Mouse (Mus musculus): Measurements from ENCODE around the gene Parp9. TPM values are rescaled to one million over a fixed set of nuclear protein-coding genes. Genes with fewer than 3 reads are reported as not detected.
"Not testable (repeated sequence)": the region's sequence is repeated elsewhere in the genome, so short reads cannot be mapped to it uniquely, and the experiment has no call there.

Gene Parp9
- polyA plus RNA-seq (2016; fragmentation: Nextera tagmentation; extraction: Ambion mirVana), result 3.3 and 3.7 TPM in 2 replicates

DNA sequence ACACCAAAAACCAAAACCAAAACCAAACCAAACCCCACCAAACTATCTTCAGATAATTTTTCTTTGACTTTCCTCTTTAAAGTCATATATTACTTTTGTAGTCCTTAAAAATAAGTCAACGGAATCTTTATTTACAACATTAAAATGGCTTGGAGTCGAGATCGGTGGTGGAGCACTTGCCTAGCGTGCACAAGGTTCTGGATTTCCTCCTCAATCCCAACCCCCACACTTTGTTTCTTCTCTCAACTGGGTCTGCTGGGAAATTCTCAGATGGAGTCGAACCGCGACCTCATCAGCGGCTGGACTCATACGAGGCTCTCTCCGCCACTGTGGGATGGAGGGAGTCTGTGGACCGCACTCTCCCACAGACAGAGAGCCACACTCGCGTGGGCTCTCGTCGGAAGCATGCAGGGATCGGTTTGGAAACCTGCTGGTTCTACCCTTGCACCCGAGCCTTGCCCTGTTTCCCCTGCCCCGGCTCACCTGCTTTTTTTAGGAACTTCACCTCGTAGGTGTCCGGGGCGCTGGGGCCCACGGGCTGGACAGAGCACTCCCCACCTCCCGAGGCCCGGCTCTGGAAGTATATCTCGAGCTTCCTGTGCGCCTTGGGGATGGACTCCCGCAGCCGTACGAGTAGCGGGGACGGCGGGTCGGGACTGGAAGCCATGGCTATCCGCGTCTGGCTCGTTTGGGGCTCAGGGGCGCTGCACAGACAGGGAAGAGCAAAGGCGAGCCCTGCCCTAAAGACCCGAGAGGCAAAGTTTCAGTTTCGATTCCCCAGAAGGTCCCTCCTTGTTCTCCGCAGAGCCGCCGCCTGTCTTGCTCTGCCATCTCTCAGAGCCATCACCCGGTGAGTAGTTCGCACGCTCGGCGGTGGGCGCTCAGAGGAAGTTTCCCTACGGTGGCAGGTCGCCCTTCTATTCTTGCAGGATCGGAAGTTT, at the start of gene Parp9, which contains the start of gene Dtx3l:
TSS of gene Parp9 (plus strand) at position 260 of the 941 bp plus-strand sequence.
TSS of gene Dtx3l (minus strand) at position 941 of the 941 bp plus-strand sequence.
- peaks cover 16% of the 10 kb centered on the region for H3K4me1 ChIP-seq
- no peaks in the 10 kb centered on the region for H3K9me3 ChIP-seq
- peak within 1 kb of the TSS; percentile 71 for H3K4me3 ChIP-seq
- H3K27me3 ChIP-seq (ENCODE audit: poor library complexity, severe bottlenecking), result peaks cover 31% of the 10 kb centered on the region
- WGBS, result under 1% methylated on average over 52 of the region's 52 CpGs
- H3K27ac ChIP-seq, result peak within 1 kb of the TSS; percentile 88
- peak; percentile 59 for DNase-seq (ENCODE audit: extremely low spot score, low spot score)
- H3K36me3 ChIP-seq (replicated peaks), result 0 out of 2 replicates have a peak, but pooled peaks cover 3% of the 10 kb centered on the region

DNA sequence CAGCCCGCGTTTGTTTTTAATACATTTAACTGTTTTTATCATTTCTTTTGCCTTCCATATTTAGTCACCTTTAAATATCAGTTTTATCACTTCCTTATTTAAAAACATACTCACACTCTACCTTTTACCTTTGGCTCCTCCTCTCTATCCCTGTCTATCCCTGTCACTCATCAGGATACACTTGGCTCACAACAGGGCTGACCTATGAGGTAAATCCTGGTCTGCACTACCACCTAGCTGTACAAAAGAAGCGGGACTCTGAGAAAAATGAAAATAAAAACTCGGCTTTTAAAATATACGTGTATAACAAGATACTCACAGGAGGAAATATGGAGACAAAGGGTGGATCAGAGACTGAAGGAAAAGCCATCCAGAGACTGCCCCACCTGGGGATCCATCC, 49.4 kb upstream of the Parp9 start:
- WGBS, result 95% methylated on average over 5 of the region's 5 CpGs
- H3K4me3 ChIP-seq, result no peak overlapping the region

DNA sequence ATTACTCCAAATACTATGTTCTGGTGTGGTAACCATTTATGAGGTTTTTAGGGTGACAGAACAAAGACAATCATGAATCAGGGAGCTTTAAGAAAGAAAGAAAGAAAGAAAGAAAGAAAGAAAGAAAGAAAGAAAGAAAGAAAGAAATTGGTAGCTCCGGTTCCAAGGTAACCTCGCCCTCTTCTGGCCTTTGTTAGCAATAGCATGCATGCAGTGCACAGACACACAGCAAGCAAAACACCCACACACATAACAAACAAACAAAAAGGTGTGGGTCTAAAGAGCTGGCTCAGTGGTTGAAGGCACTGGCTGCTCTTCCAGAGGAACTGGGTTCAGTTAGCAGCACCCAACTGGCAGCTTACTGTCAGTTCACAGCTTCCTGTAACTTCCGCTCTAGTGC, 47.6 kb upstream of the Parp9 start:
- H3K9me3 ChIP-seq, result no peaks in the 10 kb centered on the region

More for the DNA sequence above, 49.4 kb upstream of the Parp9 start:
- no peaks in the 10 kb centered on the region for H3K36me3 ChIP-seq (replicated peaks)
- no peak overlapping the region for H3K27ac ChIP-seq
- DNase-seq (ENCODE audit: extremely low spot score, low spot score), result no peak
- no peaks in the 10 kb centered on the region for H3K27me3 ChIP-seq (ENCODE audit: poor library complexity, severe bottlenecking)
- H3K4me1 ChIP-seq, result no peaks in the 10 kb centered on the region
- no peaks in the 10 kb centered on the region for H3K9me3 ChIP-seq

DNA sequence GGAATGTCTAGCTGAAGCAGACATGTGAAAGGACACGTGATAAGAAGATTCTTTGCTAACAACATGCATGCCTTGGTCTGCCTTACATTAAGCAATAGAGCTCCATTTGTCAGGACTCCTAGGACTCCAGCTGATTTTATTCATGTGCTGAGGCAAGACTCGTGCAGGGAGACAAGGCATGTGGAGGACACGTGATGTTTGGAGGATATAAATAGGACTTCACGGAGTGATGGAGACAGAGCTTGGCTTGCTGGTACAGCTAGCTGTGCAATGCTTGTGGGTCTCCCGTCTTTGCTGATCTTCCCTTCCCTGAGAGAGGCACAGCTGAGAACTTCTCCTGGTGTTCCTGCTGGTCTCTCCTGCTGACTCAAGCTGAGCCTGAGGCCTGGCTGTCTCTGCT, 46.7 kb upstream of the Parp9 start:
- WGBS, result 87% methylated on average over 5 of the region's 5 CpGs
- H3K9me3 ChIP-seq; H3K27ac ChIP-seq; H3K27me3 ChIP-seq (ENCODE audit: poor library complexity, severe bottlenecking); H3K4me3 ChIP-seq; H3K36me3 ChIP-seq (replicated peaks); DNase-seq (ENCODE audit: extremely low spot score, low spot score); H3K4me1 ChIP-seq: not testable (repeated sequence)

More for the DNA sequence above, 47.6 kb upstream of the Parp9 start:
- Histone ChIP-seq H3K4me3 (no peak overlapping the region), H3K27me3 (ENCODE audit: poor library complexity, severe bottlenecking) (no peaks in the 10 kb centered on the region), H3K27ac (no peak overlapping the region), H3K4me1 (no peaks in the 10 kb centered on the region), H3K36me3 (replicated peaks) (no peaks in the 10 kb centered on the region)
- WGBS, result 80% methylated on average over 3 of the region's 3 CpGs
- no peak for DNase-seq (ENCODE audit: extremely low spot score, low spot score)

DNA sequence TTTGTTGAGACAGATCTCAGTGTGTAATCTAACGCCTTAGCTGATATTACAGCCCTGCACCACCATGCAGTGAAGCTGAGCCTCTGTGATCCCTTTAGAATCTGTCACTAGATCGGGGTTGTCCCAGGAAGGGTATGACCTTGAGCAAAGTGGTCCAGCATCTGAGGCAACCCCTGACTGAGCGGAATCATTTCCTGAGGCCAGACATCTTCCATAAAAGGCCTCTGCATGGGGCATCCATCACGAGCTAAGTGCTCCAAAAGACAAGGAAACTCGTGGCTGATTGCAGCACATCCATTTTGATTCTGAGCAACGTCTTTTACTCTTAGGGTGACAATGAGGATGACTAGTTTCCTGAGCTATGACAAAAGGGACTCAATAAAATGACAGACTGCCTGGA, 43.3 kb upstream of the Parp9 start:
- H3K27me3 ChIP-seq (ENCODE audit: poor library complexity, severe bottlenecking), result no peaks in the 10 kb centered on the region
- DNase-seq (ENCODE audit: extremely low spot score, low spot score), result no peak
- 0 out of 2 replicates have a peak, but pooled peaks cover 3% of the 10 kb centered on the region for H3K9me3 ChIP-seq
- no peaks in the 10 kb centered on the region for H3K4me1 ChIP-seq
- no peaks in the 10 kb centered on the region for H3K36me3 ChIP-seq (replicated peaks)
- no peak overlapping the region for H3K27ac ChIP-seq
- 85% methylated on average over 6 of the region's 6 CpGs for WGBS
- H3K4me3 ChIP-seq, result no peak overlapping the region

DNA sequence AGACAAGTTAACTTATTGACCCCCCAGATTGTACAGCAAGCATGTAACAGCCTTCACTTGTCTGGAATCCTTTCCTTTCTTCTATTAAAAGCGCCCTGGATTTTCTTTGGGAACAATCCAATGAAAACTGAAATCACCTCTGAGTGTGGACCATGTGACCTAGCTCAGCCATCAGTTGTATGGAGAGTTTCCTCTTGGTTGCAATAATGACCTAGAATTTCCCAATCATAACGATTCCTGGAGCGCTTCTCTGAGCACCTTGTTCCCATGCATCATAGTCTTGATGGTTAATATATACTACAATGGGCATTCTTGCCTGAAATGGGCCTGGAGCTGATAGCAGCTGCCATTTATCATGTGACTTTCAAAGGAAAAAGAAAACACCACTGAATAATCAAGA, 37.7 kb upstream of the Parp9 start:
- H3K4me3 ChIP-seq, result no peak overlapping the region
- 0 out of 2 replicates have a peak, but pooled peaks cover 3% of the 10 kb centered on the region for H3K9me3 ChIP-seq
- DNase-seq (ENCODE audit: extremely low spot score, low spot score), result no peak
- H3K27me3 ChIP-seq (ENCODE audit: poor library complexity, severe bottlenecking), result no peaks in the 10 kb centered on the region
- WGBS, result 96% methylated on average over 3 of the region's 3 CpGs
- no peaks in the 10 kb centered on the region for H3K4me1 ChIP-seq
- no peaks in the 10 kb centered on the region for H3K36me3 ChIP-seq (replicated peaks)
- H3K27ac ChIP-seq, result no peak overlapping the region

DNA sequence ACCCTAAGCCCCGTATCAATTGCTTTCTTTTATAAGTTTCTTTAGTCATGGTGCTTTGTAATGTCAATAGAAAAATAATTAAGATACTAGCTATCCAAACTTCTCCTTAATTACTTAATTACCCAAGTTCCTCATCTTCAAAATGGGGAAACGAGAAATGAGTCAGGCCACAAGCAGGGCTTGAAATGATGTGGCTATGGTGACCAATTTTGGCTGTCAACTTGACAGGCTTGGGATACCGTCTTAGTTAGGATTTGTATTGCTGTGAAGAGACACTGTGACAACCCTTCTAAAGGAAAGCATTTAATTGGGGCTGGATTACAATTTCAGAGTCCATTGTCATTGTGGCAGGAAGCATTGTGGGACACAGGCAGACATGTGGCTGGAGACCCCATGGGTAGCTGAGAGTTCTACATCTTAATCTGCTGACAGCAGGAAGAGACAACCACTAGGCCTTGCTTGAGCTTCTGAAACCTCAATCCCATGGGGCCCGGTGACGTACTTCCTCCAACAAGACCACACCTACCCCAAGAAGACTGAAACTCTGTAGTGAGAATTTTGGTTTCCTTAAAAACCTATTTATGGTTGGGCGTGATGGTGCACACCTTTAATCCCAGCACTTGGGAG, 35.1 kb upstream of the Parp9 start:
- 91% methylated on average over 6 of the region's 6 CpGs for WGBS
- H3K9me3 ChIP-seq, result no peaks in the 10 kb centered on the region
- DNase-seq (ENCODE audit: extremely low spot score, low spot score), result no peak
- H3K4me1 ChIP-seq, result no peaks in the 10 kb centered on the region
- H3K36me3 ChIP-seq (replicated peaks), result no peaks in the 10 kb centered on the region
- H3K27me3 ChIP-seq (ENCODE audit: poor library complexity, severe bottlenecking), result no peaks in the 10 kb centered on the region
- H3K27ac ChIP-seq, result no peak overlapping the region
- no peak overlapping the region for H3K4me3 ChIP-seq

DNA sequence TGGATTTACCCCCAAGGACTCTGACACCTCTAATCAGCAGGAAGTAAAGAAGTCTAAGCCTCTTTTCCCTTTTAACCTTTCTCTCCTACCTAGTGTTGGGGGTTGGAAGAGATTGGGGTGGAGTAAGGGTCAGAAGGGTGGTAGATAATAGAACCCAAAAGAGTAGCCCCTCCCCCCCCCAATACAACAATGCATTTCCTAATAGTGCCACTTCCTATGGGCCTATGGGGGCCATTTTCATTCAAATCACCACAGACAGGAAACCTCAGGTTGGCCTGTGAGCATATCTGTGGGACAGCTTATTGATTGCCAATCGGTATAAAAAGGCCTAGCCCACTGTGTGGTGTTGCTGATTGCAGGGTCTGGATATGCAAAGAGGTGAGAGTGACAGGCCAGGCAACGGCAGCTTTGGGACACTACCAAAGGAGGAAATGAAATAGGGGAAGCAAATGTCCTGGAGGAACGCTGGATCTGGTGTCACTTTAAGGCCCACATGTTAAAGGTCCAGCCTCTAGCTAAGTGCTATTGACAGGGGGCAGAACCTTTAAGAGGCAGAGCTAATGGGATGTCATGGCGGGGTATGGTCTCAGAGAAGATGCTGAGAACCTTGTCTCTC, 34.0 kb upstream of the Parp9 start:
- WGBS, result 81% methylated on average over 4 of the region's 4 CpGs
- no peak overlapping the region for H3K27ac ChIP-seq

DNA sequence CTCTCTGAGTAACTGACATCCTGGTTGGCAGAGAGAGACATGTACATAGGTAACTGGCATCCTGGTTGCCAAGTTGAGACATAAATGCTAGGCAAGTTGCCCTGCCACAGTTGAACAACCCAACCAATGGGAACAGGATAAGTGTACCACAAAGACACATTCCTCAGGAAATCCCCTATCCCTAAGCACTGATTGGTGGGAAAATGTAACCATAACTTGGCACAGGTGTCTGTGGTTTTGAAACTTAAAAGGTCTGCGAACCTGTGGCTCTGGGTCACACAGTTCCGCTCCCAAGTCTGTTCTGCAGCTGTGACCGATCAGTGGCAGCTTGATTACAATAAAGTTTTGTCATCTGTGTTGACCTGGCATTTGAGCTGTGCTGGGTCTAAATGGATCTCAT, 32.9 kb upstream of the Parp9 start:
- H3K9me3 ChIP-seq, result 0 out of 2 replicates have a peak, but pooled peaks cover 3% of the 10 kb centered on the region
- 88% methylated on average over 3 of the region's 3 CpGs for WGBS
- H3K27ac ChIP-seq, result no peak overlapping the region
- no peak overlapping the region for H3K4me3 ChIP-seq
- H3K27me3 ChIP-seq (ENCODE audit: poor library complexity, severe bottlenecking), result no peaks in the 10 kb centered on the region
- DNase-seq (ENCODE audit: extremely low spot score, low spot score), result no peak
- H3K4me1 ChIP-seq, result no peaks in the 10 kb centered on the region
- no peaks in the 10 kb centered on the region for H3K36me3 ChIP-seq (replicated peaks)

More for the DNA sequence above, 34.0 kb upstream of the Parp9 start:
- Histone ChIP-seq H3K27me3 (ENCODE audit: poor library complexity, severe bottlenecking) (no peaks in the 10 kb centered on the region), H3K36me3 (replicated peaks) (no peaks in the 10 kb centered on the region), H3K9me3 (no peaks in the 10 kb centered on the region), H3K4me1 (no peaks in the 10 kb centered on the region), H3K4me3 (no peak overlapping the region)
- no peak for DNase-seq (ENCODE audit: extremely low spot score, low spot score)

DNA sequence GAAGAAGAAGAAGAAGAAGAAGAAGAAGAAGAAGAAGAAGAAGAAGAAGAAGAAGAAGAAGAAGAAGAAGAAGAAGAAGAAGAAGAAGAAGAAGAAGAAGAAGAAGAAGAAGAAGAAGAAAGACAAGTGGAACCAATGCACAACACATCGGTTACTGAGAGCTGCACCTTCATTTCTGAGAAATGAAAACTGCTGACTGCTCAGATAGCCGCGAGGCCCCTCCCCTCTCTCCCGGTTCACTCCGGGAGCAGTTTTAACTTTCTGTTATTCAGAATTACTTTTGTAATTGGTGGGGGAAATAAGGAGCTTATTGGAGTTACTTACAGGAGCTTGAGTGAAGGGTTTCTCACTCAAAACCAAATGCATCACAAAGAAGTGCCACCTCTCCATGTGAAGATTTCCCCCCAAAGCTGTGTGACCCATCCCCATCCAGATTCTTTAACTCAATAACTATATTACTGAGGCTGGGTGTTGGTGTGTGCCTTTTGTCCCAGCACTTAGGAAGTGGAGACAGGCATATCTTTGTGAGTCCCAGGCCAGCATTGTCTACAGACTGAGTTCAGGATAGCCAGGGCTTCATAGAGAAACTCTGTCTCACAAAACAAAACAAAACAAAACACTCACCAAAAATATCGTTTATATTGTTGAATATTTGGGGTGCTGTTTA, 32.3 kb upstream of the Parp9 start:
- Histone ChIP-seq H3K36me3 (replicated peaks) (no peaks in the 10 kb centered on the region), H3K27ac (no peak overlapping the region), H3K9me3 (0 out of 2 replicates have a peak, but pooled peaks cover 3% of the 10 kb centered on the region), H3K4me3 (no peak overlapping the region), H3K4me1 (no peaks in the 10 kb centered on the region), H3K27me3 (ENCODE audit: poor library complexity, severe bottlenecking) (no peaks in the 10 kb centered on the region)
- WGBS, result 83% methylated on average over 6 of the region's 6 CpGs
- DNase-seq (ENCODE audit: extremely low spot score, low spot score), result no peak

DNA sequence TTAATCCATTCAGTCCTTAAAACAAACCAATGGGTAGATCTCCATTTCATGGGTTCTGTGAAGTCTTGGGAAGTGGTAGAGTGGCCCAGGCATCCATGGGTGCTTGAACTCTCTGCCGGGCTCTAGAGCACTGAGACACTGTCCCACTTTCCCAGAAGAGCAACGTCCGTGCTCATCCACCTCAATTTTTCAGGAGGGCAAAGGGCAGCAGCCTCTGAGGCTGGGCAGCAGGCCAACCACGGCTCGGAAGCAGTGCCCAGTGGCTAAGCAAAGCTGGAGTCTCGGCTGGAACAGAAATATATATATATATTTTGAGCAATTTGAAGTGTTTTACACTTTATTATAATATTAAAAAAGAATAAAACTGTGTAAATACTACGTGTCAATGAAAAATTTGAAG, 31.4 kb upstream of the Parp9 start:
- no peaks in the 10 kb centered on the region for H3K36me3 ChIP-seq (replicated peaks)
- H3K9me3 ChIP-seq, result 0 out of 2 replicates have a peak, but pooled peaks cover 3% of the 10 kb centered on the region
- no peaks in the 10 kb centered on the region for H3K27me3 ChIP-seq (ENCODE audit: poor library complexity, severe bottlenecking)
- no peaks in the 10 kb centered on the region for H3K4me1 ChIP-seq
- H3K27ac ChIP-seq, result no peak overlapping the region
- 85% methylated on average over 7 of the region's 7 CpGs for WGBS
- DNase-seq (ENCODE audit: extremely low spot score, low spot score), result no peak
- H3K4me3 ChIP-seq, result no peak overlapping the region
